Mouse (Mus musculus): ENCODE data around the gene Pakap. TPM values are rescaled to one million over a fixed set of nuclear protein-coding genes. Genes with fewer than 3 reads are reported as not detected.

Pakap gene
- polyA plus RNA-seq, 1 experiment from 2014 or later, result 35.4 TPM

- no peak overlapping the region for H3K4me2 ChIP-seq
- peaks cover 15% of the 10 kb centered on the region for H3K4me1 ChIP-seq
- peak overlapping the region; percentile 49; the same call in 1 of the 2 replicates for H3K27ac ChIP-seq
- no peaks in the 10 kb centered on the region for H3K9me3 ChIP-seq
- no peaks in the 10 kb centered on the region for H3K27me3 ChIP-seq
- no peak overlapping the region for H3K9ac ChIP-seq
- WGBS, result 41% methylated on average over 11 of the region's 11 CpGs
- H3K4me3 ChIP-seq, result no peak overlapping the region
- no peak for ATAC-seq (ENCODE audit: insufficient number of reproducible peaks, insufficient read depth, low FRiP score, low TSS enrichment, low read depth)
- no peaks in the 10 kb centered on the region for H3K36me3 ChIP-seq
These were observed 205.0 kb downstream of the Pakap start for GRCm38 (mm10) chr4:57772851-57773510.

DNA sequence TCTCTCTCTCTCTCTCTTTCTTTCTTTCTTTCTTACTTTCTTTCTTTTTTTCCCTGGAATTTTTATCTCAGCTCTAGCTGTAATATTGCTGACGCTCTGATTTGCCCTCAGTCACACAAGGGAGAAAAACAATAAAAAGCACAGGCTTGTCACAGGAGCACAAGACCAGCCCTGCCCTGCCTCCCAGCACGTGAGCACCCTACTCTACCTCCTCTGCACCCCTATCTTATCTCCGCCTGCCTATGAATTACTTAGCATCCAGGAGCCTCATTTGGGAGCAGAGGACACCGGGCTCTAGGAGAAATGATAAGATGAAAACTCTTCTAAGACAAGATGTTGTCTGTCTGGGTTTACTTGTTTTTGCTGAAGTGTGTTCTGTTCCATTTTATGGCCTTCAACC lies 206.5 kb downstream of the Pakap start:
- Histone ChIP-seq H3K4me2 (no peak overlapping the region), H3K36me3 (no peaks in the 10 kb centered on the region), H3K9me3 (no peaks in the 10 kb centered on the region), H3K4me1 (peaks cover 13% of the 10 kb centered on the region), H3K9ac (no peak overlapping the region), H3K27ac (no peak overlapping the region), H3K27me3 (no peaks in the 10 kb centered on the region), H3K4me3 (no peak overlapping the region)
- ATAC-seq (ENCODE audit: insufficient number of reproducible peaks, insufficient read depth, low FRiP score, low TSS enrichment, low read depth), result no peak
- WGBS, result 74% methylated on average over 4 of the region's 4 CpGs

GRCm38 (mm10) chr4:57775582-57775981 lies 207.6 kb downstream of the Pakap start:
- peaks cover 13% of the 10 kb centered on the region for H3K4me1 ChIP-seq
- H3K9me3 ChIP-seq, result no peaks in the 10 kb centered on the region
- no peaks in the 10 kb centered on the region for H3K36me3 ChIP-seq
- H3K27ac ChIP-seq, result 0 out of 2 replicates have a peak overlapping the region, but pooled peaks have one; percentile 8
- no peaks in the 10 kb centered on the region for H3K27me3 ChIP-seq
- H3K4me2 ChIP-seq, result no peak overlapping the region
- ATAC-seq (ENCODE audit: insufficient number of reproducible peaks, insufficient read depth, low FRiP score, low TSS enrichment, low read depth), result no peak
- no peak overlapping the region for H3K9ac ChIP-seq
- no peak overlapping the region for H3K4me3 ChIP-seq

DNA sequence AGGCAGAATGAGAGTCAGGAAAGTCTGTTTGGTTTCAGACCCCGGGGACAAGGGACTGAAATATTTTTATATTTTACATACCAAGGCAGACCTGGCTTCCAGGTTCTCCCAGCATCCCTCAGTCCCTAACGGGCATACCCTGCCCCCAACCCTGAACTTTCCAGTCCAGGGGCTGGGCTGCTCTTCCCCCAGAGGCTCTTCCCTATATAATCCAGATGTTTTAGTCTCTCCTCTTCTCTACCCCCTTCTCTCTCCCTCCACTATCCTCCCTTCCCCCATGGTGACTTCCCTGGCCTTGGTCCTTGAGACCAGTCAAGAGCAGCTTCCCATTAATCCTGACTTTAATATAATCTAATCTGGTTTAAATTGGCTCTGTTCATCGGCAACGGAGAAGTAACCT lies 212.4 kb downstream of the Pakap start:
- Histone ChIP-seq H3K9ac (no peak overlapping the region), H3K9me3 (no peaks in the 10 kb centered on the region), H3K4me3 (no peak overlapping the region), H3K36me3 (no peaks in the 10 kb centered on the region), H3K27me3 (peaks cover 17% of the 10 kb centered on the region), H3K4me2 (peak overlapping the region; percentile 34), H3K4me1 (peaks cover 32% of the 10 kb centered on the region), H3K27ac (peak overlapping the region; percentile 39; the same call in 1 of the 2 replicates)
- ATAC-seq (ENCODE audit: insufficient number of reproducible peaks, insufficient read depth, low FRiP score, low TSS enrichment, low read depth), result no peak
- 18% methylated on average over 4 of the region's 4 CpGs for WGBS

GRCm38 (mm10) chr4:57780833-57781641 lies 213.1 kb downstream of the Pakap start:
- 5% methylated on average over 20 of the region's 20 CpGs for WGBS
- H3K27me3 ChIP-seq, result peaks cover 17% of the 10 kb centered on the region
- ATAC-seq (ENCODE audit: insufficient number of reproducible peaks, insufficient read depth, low FRiP score, low TSS enrichment, low read depth), result no peak
- H3K4me1 ChIP-seq, result peaks cover 32% of the 10 kb centered on the region
- H3K4me3 ChIP-seq, result no peak overlapping the region
- peak overlapping the region; percentile 39; the same call in 1 of the 2 replicates for H3K27ac ChIP-seq
- H3K4me2 ChIP-seq, result peak overlapping the region; percentile 34
- no peak overlapping the region for H3K9ac ChIP-seq
- no peaks in the 10 kb centered on the region for H3K36me3 ChIP-seq
- H3K9me3 ChIP-seq, result no peaks in the 10 kb centered on the region

GRCm38 (mm10) chr4:57781994-57782393 lies 214.0 kb downstream of the Pakap start:
- Histone ChIP-seq H3K9ac (peak overlapping the region; percentile 66), H3K4me3 (peak overlapping the region; percentile 48), H3K9me3 (no peaks in the 10 kb centered on the region), H3K36me3 (no peaks in the 10 kb centered on the region), H3K4me2 (peak overlapping the region; percentile 81), H3K27me3 (peaks cover 17% of the 10 kb centered on the region), H3K27ac (no peak overlapping the region), H3K4me1 (peaks cover 32% of the 10 kb centered on the region)
- ATAC-seq (ENCODE audit: insufficient number of reproducible peaks, insufficient read depth, low FRiP score, low TSS enrichment, low read depth), result peak; percentile 69; the same call in 1 of the 2 replicates
- under 1% methylated on average over 26 of the region's 26 CpGs for WGBS

DNA sequence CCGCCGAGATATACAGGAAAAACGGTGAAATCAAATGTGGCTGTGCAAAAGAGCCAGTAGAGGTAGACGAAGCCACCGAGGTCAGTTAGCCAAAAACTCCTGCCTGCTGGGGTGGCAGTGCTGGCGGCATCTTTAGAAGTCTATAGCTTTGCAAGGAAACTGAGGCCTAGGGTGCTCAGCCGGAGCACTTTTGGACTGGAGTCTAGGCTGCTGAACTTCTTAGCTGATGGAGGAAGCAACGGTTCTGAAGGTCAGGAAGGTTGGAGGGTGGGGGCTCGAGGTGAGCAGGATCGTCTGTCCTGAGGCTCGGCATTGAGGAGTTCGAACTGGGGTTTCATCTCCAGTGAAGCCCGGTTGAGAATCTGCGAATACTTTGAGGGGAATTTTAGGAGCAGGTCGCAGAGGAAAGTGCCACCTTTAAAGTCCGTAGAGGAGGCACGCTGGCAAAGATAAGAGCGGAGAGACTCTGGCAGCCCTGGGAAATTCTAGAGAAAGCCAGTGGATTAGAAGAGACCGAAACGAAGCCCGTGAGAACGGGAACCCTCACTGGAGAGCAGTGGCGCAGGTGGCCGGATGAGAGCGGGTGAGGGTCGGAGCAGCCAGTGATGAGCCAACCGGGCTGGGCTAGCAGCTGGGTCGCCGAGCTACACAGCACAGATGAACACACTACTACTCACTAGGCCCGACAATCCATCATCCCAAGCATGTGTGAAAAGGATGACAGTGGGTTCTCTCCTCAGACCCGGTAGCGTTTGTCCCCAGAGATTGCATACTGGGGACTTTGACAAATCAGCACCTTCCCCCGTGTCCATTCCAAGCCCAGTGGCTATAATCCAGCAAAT lies 214.8 kb downstream of the Pakap start:
- Histone ChIP-seq H3K9me3 (no peaks in the 10 kb centered on the region), H3K27ac (no peak overlapping the region), H3K4me2 (peak overlapping the region; percentile 81), H3K27me3 (peaks cover 17% of the 10 kb centered on the region), H3K4me3 (peak overlapping the region; percentile 48), H3K4me1 (peaks cover 32% of the 10 kb centered on the region), H3K36me3 (no peaks in the 10 kb centered on the region), H3K9ac (peak overlapping the region; percentile 66)
- ATAC-seq (ENCODE audit: insufficient number of reproducible peaks, insufficient read depth, low FRiP score, low TSS enrichment, low read depth), result no peak
- 7% methylated on average over 33 of the region's 33 CpGs for WGBS

DNA sequence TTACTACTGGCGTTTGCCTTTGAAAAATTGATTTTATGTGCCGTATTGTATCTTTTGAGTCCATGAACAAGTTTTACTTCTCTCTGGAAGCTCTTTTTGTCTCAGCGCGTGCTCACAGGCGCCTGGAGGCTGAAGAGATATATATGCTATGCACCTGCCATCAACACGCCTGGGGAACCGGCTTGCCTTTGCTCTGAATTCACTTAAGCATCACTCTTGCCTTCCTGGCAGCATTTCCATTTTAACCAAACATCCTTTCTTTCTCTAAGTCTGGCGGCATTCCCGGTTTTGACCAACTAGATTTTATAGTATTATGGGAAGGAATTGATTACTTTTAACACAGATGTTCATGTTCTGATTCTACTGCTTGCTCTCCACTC lies 215.4 kb downstream of the Pakap start:
- WGBS, result 32% methylated on average over 9 of the region's 9 CpGs
- no peak for ATAC-seq (ENCODE audit: insufficient number of reproducible peaks, insufficient read depth, low FRiP score, low TSS enrichment, low read depth)
- Histone ChIP-seq H3K4me3 (peak overlapping the region; percentile 48), H3K9me3 (no peaks in the 10 kb centered on the region), H3K27ac (no peak overlapping the region), H3K4me1 (peaks cover 32% of the 10 kb centered on the region), H3K4me2 (peak overlapping the region; percentile 81), H3K27me3 (peaks cover 17% of the 10 kb centered on the region), H3K9ac (no peak overlapping the region), H3K36me3 (no peaks in the 10 kb centered on the region)

GRCm38 (mm10) chr4:57783853-57784600 lies 216.0 kb downstream of the Pakap start:
- H3K4me2 ChIP-seq, result no peak overlapping the region
- H3K4me3 ChIP-seq, result no peak overlapping the region
- H3K36me3 ChIP-seq, result no peaks in the 10 kb centered on the region
- no peak overlapping the region for H3K9ac ChIP-seq
- H3K9me3 ChIP-seq, result no peaks in the 10 kb centered on the region
- no peak overlapping the region for H3K27ac ChIP-seq
- H3K4me1 ChIP-seq, result peaks cover 32% of the 10 kb centered on the region
- 75% methylated on average over 11 of the region's 11 CpGs for WGBS
- peaks cover 17% of the 10 kb centered on the region for H3K27me3 ChIP-seq
- ATAC-seq (ENCODE audit: insufficient number of reproducible peaks, insufficient read depth, low FRiP score, low TSS enrichment, low read depth), result no peak

DNA sequence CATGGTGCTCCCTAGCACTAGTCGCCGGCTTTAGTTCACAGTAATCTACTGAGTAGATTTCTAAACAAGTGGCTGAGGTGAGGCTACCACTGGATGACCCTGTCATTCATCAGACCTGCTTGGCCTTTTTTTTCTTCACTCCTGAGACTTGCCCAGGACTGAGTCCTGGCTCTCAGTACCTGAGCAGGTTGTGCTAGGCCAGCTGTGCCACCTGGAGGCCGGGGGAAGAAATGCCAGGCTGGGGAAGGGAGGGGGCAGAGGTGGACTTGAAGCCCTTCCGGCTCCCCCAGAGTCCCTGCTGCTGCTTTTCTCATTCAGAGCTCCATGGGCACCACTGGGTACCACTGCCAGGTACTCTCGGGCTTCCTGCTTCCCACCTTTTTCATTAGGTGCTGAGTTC lies 220.7 kb downstream of the Pakap start:
- Histone ChIP-seq H3K9ac (no peak overlapping the region), H3K27me3 (peaks cover 4% of the 10 kb centered on the region), H3K36me3 (no peaks in the 10 kb centered on the region), H3K27ac (no peak overlapping the region), H3K9me3 (no peaks in the 10 kb centered on the region), H3K4me2 (no peak overlapping the region), H3K4me1 (peaks cover 4% of the 10 kb centered on the region; the same call in 1 of the 2 replicates), H3K4me3 (no peak overlapping the region)
- no peak for ATAC-seq (ENCODE audit: insufficient number of reproducible peaks, insufficient read depth, low FRiP score, low TSS enrichment, low read depth)
- 67% methylated on average over 5 of the region's 5 CpGs for WGBS

GRCm38 (mm10) chr4:57789118-57789517 lies 221.1 kb downstream of the Pakap start:
- Histone ChIP-seq H3K9me3 (no peaks in the 10 kb centered on the region), H3K4me3 (no peak overlapping the region), H3K27ac (no peak overlapping the region), H3K27me3 (peaks cover under 1% of the 10 kb centered on the region; the same call in 1 of the 2 replicates), H3K4me2 (no peak overlapping the region), H3K36me3 (no peaks in the 10 kb centered on the region), H3K9ac (no peak overlapping the region), H3K4me1 (peaks cover 6% of the 10 kb centered on the region)
- ATAC-seq (ENCODE audit: insufficient number of reproducible peaks, insufficient read depth, low FRiP score, low TSS enrichment, low read depth), result no peak

Measured in embryonic facial prominence, embryonic 13.5 days (tissue).